ENCODE assay signal across 13 mouse cellular contexts in genomic region chr15:95236509-95236908, GRCm38 (mm10).
"Had no signal": no experiment of that assay in that cellular context is flagged by ENCODE, and none has a peak within 500 bp of the region (broad histone marks: within the 10 kb centered on the region; RNA-seq: fewer than 3 reads in every experiment).

No protein-coding gene starts in this region.

- ATAC-seq: midbrain, embryonic 16.5 days had no signal

- DNase-seq: lung, adult 18-20 months; lung, postnatal 10 days; lung, postnatal 4 days; midbrain, embryonic 14.5 days; retina, postnatal 1 day; right cerebral cortex, adult 18-20 months; right cerebral cortex, postnatal 25 days; right cerebral cortex, postnatal 4 days; spleen, adult 18-20 months; thymus, adult 18-20 months; thymus, postnatal 14 days; thymus, postnatal 36 days had no signal
